Mouse (Mus musculus): ENCODE measurements around the gene Lefty1. TPM values are rescaled to one million over a fixed set of nuclear protein-coding genes. Genes with fewer than 3 reads are reported as not detected.
"Not testable (repeated sequence)": the region's sequence is repeated elsewhere in the genome, so short reads cannot be mapped to it uniquely, and the experiment has no call there.

Lefty1 gene
- polyA plus RNA-seq, 1 experiment from 2014 or later = 1.8 TPM

DNA sequence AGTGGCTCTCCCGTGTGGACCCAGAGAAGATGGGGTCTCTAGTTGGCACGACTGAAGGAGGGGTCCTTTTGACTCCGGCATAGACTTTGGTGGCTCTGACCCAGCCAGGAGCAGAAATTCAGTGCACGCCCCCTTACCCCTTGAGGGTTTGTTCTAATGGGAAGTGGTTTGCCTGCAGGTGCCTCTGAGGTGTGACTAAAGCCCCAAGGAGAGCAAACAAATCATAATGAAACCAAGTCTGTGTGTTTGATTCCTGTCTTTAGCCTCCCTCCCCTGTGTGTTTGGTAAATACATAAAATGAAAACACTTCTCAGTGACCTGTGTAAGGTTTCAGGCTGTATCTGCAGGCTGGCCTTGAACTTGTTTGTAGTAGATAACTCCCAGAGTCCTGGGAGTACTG, 8.5 kb upstream of the Lefty1 start:
- peaks cover 16% of the 10 kb centered on the region for H3K27me3 ChIP-seq
- no peak overlapping the region for H3K27ac ChIP-seq
- H3K9me3 ChIP-seq = no peaks in the 10 kb centered on the region
- WGBS = 55% methylated on average over 4 of the region's 4 CpGs
- no peak overlapping the region for H3K4me3 ChIP-seq
- no peak overlapping the region for H3K9ac ChIP-seq
- no peaks in the 10 kb centered on the region for H3K36me3 ChIP-seq
- H3K4me2 ChIP-seq (replicated peaks) = no peak overlapping the region
- H3K4me1 ChIP-seq = no peaks in the 10 kb centered on the region
- no peak for ATAC-seq (ENCODE audit: low FRiP score, low read depth)

DNA sequence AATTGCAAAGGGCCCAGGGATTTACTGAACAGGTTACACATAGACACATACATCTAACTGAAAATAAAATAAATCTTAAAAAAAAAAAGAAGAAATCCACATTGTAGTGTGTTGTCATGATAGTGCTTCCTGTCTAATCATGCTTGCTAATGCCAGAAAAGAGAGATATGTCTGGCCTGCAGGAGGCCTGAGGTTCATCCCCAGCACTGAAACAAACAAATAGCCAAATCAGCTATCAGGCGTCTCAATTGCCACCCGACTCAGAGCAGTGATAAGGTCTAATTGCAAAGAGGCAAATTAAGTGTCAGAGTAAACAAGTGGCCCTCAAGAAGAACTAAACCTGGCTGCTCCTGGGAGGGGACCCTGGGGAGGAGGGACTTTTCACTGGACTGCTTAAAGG, 5.2 kb upstream of the Lefty1 start:
- WGBS = 16% methylated on average over 2 of the region's 2 CpGs
- Histone ChIP-seq H3K36me3 (no peaks in the 10 kb centered on the region), H3K4me2 (replicated peaks) (no peak overlapping the region), H3K9me3 (no peaks in the 10 kb centered on the region), H3K27me3 (peaks cover 41% of the 10 kb centered on the region), H3K4me3 (no peak overlapping the region), H3K9ac (no peak overlapping the region), H3K27ac (no peak overlapping the region), H3K4me1 (no peaks in the 10 kb centered on the region)
- ATAC-seq (ENCODE audit: low FRiP score, low read depth) = no peak

DNA sequence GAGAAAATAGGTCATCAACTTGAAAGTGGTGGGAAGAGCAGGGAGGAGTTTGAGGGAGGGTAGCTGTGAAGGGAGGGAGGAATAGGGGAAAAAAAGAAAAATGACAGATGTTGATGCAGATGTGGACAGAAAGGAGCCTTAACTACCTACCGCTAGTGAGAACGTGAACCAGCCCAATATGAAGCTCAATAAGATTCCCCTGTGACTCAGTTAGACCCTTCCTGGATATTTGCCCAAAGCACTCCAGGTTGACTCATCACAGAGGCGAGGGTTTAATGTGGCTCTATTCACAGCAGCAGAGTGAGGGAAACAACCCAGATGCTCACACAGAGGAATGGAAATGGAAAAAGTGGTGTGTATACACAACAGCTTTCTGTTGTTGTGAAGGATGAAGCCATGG, 3.7 kb upstream of the Lefty1 start:
- 46% methylated on average over 3 of the region's 3 CpGs for WGBS
- Histone ChIP-seq H3K36me3 (no peaks in the 10 kb centered on the region), H3K9ac (no peak overlapping the region), H3K9me3 (no peaks in the 10 kb centered on the region), H3K4me3 (no peak overlapping the region), H3K27ac (no peak overlapping the region), H3K4me1 (no peaks in the 10 kb centered on the region; the same call in 1 of the 2 replicates), H3K27me3 (peaks cover 56% of the 10 kb centered on the region), H3K4me2 (replicated peaks) (no peak overlapping the region)
- ATAC-seq (ENCODE audit: low FRiP score, low read depth) = no peak

DNA sequence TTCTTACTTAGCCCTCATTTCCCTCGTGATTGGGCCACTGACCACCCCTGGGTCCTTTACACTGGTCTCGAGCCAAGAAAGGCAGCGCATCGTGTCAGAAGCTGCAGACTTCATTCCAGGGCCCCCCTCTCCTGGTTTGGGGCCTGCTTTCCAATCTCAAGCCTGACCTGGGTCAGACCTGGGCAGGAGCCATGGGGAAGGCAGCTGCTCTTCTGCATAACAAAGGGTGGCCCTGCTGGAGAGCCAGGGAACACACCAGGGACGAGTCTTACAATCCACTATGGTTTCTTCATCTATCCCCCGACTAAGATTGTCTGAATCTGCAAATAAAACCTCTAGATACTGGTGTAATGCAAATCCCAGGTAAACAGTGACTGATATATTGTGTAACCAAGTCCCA, 1.2 kb upstream of the Lefty1 start:
- ATAC-seq (ENCODE audit: low FRiP score, low read depth) = no peak
- H3K27me3 ChIP-seq = peaks cover 69% of the 10 kb centered on the region
- no peak overlapping the region for H3K9ac ChIP-seq
- H3K4me2 ChIP-seq (replicated peaks) = no peak overlapping the region
- H3K4me3 ChIP-seq = no peak overlapping the region
- H3K27ac ChIP-seq = no peak overlapping the region
- H3K9me3 ChIP-seq = no peaks in the 10 kb centered on the region
- no peaks in the 10 kb centered on the region; the same call in 1 of the 2 replicates for H3K4me1 ChIP-seq
- no peaks in the 10 kb centered on the region for H3K36me3 ChIP-seq
- 27% methylated on average over 6 of the region's 6 CpGs for WGBS

DNA sequence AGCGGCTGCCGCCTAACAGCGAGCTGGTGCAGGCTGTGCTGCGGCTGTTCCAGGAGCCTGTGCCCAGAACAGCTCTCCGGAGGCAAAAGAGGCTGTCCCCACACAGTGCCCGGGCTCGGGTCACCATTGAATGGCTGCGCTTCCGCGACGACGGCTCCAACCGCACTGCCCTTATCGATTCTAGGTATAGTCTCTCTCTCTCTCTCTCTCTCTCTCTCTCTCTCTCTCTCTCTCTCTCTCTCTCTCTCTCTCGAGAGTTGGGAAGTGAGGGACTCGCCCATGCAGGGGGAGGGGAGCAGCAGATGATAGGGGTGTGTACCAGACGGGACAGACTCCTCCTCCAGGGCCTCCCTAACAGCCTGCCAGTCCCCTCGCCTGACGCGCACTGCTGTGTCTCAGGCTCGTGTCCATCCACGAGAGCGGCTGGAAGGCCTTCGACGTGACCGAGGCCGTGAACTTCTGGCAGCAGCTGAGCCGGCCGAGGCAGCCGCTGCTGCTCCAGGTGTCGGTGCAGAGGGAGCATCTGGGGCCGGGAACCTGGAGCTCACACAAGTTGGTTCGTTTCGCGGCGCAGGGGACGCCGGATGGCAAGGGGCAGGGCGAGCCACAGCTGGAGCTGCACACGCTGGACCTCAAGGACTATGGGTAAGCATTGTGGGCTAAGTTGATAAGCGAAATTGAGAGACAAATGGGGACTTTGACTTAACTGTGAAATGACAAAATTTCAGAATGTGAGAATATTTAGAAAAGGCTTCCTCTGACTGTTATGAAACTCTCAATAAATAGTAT, 2.0 kb downstream of the Lefty1 start:
- peaks cover 75% of the 10 kb centered on the region for H3K27me3 ChIP-seq
- H3K36me3 ChIP-seq, H3K9me3 ChIP-seq, H3K27ac ChIP-seq: not testable (repeated sequence)
- H3K9ac ChIP-seq = peak overlapping the region; percentile 50; the same call in 1 of the 2 replicates
- H3K4me3 ChIP-seq = peak overlapping the region; percentile 30
- peak overlapping the region; percentile 59 for H3K4me2 ChIP-seq (replicated peaks)
- ATAC-seq (ENCODE audit: low FRiP score, low read depth) = peak; percentile 68; the same call in 1 of the 2 replicates
- WGBS = 2% methylated on average over 40 of the region's 41 CpGs
- H3K4me1 ChIP-seq = peaks cover 10% of the 10 kb centered on the region

DNA sequence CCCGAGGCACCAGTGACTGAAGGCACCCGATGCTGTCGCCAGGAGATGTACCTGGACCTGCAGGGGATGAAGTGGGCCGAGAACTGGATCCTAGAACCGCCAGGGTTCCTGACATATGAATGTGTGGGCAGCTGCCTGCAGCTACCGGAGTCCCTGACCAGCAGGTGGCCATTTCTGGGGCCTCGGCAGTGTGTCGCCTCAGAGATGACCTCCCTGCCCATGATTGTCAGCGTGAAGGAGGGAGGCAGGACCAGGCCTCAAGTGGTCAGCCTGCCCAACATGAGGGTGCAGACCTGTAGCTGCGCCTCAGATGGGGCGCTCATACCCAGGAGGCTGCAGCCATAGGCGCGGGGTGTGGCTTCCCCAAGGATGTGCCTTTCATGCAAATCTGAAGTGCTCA, 2.8 kb downstream of the Lefty1 start:
- H3K9ac ChIP-seq; H3K36me3 ChIP-seq; H3K27ac ChIP-seq; ATAC-seq (ENCODE audit: low FRiP score, low read depth); H3K4me3 ChIP-seq; H3K9me3 ChIP-seq; H3K4me2 ChIP-seq (replicated peaks): not testable (repeated sequence)
- peaks cover 72% of the 10 kb centered on the region for H3K27me3 ChIP-seq
- peaks cover 14% of the 10 kb centered on the region for H3K4me1 ChIP-seq
- 28% methylated on average over 13 of the region's 13 CpGs for WGBS

DNA sequence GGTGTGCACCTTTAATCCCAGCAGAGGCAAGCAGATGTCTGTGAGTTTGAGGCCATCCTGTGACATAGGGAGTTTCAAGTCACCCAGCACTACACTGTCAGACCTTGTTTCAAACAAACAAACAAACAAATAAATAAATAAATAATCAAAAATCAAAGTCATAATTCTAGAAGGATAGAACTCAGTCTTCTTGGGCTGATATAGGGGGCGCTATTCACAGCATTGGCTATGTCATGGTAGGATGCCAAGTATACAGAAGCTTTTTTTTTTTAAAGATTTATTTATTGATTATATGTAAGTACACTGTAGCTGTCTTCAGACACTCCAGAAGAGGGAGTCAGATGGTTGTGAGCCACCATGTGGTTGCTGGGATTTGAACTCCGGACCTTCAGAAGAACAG, 4.0 kb downstream of the Lefty1 start:
- not testable (repeated sequence) for H3K27ac ChIP-seq; H3K4me3 ChIP-seq; ATAC-seq (ENCODE audit: low FRiP score, low read depth); H3K36me3 ChIP-seq; H3K9ac ChIP-seq; H3K9me3 ChIP-seq; H3K4me2 ChIP-seq (replicated peaks)
- peaks cover 67% of the 10 kb centered on the region for H3K27me3 ChIP-seq
- peaks cover 26% of the 10 kb centered on the region for H3K4me1 ChIP-seq
- WGBS = 81% methylated on average over 2 of the region's 2 CpGs

DNA sequence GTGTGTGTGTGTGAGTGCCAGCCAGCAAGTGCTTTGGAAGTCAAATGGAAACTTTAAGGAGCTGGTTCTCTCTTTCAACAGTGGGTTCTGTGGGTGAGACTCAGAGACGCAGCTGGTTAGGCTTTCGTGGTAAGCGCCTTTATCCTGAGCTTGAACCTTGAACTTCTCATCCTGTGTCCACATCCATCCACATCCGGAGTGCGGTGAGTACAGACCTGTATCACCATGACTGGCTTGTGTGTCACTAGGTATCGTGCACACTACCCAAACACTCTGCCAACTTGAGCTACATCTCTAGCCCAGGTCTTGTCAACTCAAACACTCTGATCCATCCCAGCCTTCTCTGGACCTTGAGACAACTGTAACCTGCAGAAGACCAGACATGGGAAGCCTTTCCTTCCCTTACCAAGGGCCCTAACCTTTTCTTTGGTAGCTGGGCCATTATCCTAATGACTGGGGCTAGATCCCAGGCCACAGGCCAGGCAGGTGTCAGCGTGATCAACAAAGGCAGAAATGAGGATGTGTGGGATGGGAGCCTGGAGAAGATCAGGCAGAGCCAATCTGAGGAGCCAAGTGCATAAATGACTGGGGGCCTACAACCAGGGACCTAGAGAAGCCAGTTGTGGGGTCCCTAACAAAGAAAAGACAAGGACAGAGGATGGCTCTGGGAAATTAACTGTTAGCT, 6.1 kb downstream of the Lefty1 start:
- Histone ChIP-seq H3K9me3 (no peaks in the 10 kb centered on the region), H3K4me1 (peaks cover 47% of the 10 kb centered on the region), H3K9ac (peak overlapping the region; percentile 87; the same call in 1 of the 2 replicates), H3K27me3 (peaks cover 48% of the 10 kb centered on the region), H3K27ac (no peak overlapping the region), H3K4me2 (replicated peaks) (peak overlapping the region; percentile 87), H3K36me3 (no peaks in the 10 kb centered on the region), H3K4me3 (peak overlapping the region; percentile 90; the same call in 1 of the 2 replicates)
- WGBS = 75% methylated on average over 7 of the region's 7 CpGs
- ATAC-seq (ENCODE audit: low FRiP score, low read depth) = no peak

DNA sequence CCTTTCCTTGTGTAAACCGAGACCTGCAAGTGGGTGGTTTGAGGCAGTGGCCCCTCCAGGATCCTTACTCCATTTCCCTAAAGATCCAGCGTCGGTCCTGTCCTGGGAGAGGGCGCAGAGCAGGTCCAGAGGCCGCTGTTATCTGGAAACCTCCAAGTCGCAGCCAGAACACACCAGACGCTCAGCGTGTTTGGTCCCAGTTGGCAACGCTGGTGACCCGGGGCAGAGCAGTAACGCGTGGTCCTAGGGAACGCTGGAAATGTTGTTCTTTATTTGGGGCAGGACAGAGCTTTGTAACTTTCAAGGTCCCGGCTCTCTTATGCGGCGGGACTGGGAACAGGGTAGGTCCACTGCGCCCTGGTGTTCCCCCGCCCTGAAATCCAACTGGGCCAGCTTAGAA, 6.9 kb downstream of the Lefty1 start:
- peaks cover 55% of the 10 kb centered on the region for H3K4me1 ChIP-seq
- H3K4me3 ChIP-seq = peak overlapping the region; percentile 90
- 4% methylated on average over 18 of the region's 18 CpGs for WGBS
- peak overlapping the region; percentile 87 for H3K4me2 ChIP-seq (replicated peaks)
- H3K27ac ChIP-seq = peak overlapping the region; percentile 77
- H3K9ac ChIP-seq = peak overlapping the region; percentile 87
- ATAC-seq (ENCODE audit: low FRiP score, low read depth) = no peak
- H3K9me3 ChIP-seq = no peaks in the 10 kb centered on the region
- H3K36me3 ChIP-seq = peaks cover 3% of the 10 kb centered on the region
- H3K27me3 ChIP-seq = peaks cover 40% of the 10 kb centered on the region

DNA sequence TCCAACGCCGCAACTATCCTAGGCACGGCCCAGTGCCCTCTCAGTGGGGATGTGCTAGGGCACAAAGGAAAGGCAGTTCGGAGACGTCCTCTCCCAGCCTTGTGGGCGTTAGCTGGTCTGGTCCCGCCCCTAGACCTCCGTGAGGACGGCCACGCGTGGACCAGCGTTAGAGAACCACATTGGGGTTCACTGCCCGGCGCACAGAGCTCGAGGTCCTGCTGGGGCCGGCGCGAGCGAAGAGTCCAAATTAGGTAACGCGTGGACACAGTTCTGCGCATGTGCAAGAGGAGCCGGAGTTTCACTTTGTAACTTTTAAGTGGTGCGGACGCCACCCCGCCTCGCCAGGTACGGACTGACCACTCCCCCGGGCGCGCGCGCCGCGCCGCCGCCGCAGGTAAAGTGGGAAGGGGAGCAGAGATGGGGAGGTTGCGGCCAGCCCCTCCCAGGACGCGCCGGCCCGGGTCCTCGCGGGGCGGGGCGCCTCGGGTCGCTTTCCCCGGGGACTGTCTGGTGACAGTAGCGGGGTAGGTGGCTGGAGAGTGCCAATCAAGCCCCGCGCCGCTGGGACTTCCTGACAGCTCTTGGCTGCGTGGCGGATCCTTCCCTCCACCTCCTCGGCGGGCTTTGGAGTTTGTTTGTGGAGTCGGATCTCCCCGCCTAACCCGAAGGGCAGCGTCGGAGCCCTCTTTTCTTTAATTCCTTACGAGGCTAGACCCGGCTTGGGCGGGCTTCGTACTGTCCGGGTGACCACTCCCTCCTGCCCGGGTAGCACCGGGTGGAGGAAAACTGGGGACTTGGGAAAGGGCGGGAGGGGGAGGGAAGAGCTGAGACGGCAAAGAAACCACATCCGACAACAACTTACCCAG, 7.6 kb downstream of the Lefty1 start, which contains the start of gene Tmem63a:
Tmem63a (plus strand) TSS at position 179 of the 866 bp plus-strand sequence.
- ATAC-seq (ENCODE audit: low FRiP score, low read depth) = peak; percentile 21
- Histone ChIP-seq H3K36me3 (peaks cover 5% of the 10 kb centered on the region), H3K4me2 (replicated peaks) (peak within 1 kb of the TSS; percentile 87), H3K27ac (peak within 1 kb of the TSS; percentile 77), H3K9me3 (no peaks in the 10 kb centered on the region), H3K4me1 (peaks cover 58% of the 10 kb centered on the region), H3K27me3 (peaks cover 33% of the 10 kb centered on the region), H3K9ac (peak within 1 kb of the TSS; percentile 87), H3K4me3 (peak within 1 kb of the TSS; percentile 90)
- WGBS = under 1% methylated on average over 73 of the region's 73 CpGs

DNA sequence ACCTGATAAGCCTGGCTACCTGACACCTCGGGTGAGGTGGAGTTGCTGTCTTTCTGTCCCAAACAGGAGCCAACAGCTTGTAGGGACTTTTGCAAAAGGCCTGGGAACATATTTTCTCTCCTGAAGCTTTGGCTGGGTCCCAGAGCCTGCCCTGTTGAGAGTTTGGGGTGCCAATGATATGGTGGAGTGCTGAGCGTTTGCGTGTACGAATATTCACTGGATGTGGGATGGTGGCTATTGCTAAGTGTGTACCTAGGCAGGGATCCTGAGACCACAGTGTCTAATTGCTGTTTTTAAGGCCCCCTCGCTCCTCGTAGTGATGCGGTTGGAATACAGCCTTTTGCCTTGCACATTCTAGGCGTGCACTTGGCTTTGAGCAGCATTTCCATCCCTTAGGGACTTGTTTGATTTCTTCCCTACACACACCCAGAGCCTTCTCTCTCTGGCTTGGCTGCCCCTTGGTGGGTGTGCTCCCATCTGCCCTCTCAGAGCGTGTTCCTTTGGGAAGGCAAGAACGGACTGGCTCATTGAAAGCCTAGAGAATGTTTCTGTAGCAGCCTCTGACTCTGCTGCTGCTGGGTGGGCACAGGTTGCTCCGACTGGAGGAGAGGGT, 8.3 kb downstream of the Lefty1 start:
- H3K27ac ChIP-seq = peak overlapping the region; percentile 77
- H3K4me1 ChIP-seq = peaks cover 59% of the 10 kb centered on the region
- H3K9me3 ChIP-seq = no peaks in the 10 kb centered on the region
- H3K4me3 ChIP-seq = peak overlapping the region; percentile 90
- 37% methylated on average over 11 of the region's 11 CpGs for WGBS
- peak overlapping the region; percentile 87 for H3K9ac ChIP-seq
- H3K27me3 ChIP-seq = peaks cover 26% of the 10 kb centered on the region
- peak overlapping the region; percentile 87 for H3K4me2 ChIP-seq (replicated peaks)
- peaks cover 8% of the 10 kb centered on the region for H3K36me3 ChIP-seq
- ATAC-seq (ENCODE audit: low FRiP score, low read depth) = no peak

Data from limb, embryonic 13.5 days (tissue).